Mouse (Mus musculus) myocyte (in vitro differentiated cells): ENCODE measurements around the gene Slc35d1.

ENCODE experiments used
- POLR2A ChIP-seq: IDR thresholded peaks from one replicate; pipeline ENCODE4 v1.6.1; 2011; ENCODE audit warnings: low read depth, mild to moderate bottlenecking, control low read depth, moderate library complexity; ENCODE audit not compliant: insufficient read length
- USF1 ChIP-seq: IDR thresholded peaks from one replicate; pipeline ENCODE4 v1.6.1; 2011; ENCODE audit warnings: low read depth, mild to moderate bottlenecking, control low read depth, moderate library complexity

DNA sequence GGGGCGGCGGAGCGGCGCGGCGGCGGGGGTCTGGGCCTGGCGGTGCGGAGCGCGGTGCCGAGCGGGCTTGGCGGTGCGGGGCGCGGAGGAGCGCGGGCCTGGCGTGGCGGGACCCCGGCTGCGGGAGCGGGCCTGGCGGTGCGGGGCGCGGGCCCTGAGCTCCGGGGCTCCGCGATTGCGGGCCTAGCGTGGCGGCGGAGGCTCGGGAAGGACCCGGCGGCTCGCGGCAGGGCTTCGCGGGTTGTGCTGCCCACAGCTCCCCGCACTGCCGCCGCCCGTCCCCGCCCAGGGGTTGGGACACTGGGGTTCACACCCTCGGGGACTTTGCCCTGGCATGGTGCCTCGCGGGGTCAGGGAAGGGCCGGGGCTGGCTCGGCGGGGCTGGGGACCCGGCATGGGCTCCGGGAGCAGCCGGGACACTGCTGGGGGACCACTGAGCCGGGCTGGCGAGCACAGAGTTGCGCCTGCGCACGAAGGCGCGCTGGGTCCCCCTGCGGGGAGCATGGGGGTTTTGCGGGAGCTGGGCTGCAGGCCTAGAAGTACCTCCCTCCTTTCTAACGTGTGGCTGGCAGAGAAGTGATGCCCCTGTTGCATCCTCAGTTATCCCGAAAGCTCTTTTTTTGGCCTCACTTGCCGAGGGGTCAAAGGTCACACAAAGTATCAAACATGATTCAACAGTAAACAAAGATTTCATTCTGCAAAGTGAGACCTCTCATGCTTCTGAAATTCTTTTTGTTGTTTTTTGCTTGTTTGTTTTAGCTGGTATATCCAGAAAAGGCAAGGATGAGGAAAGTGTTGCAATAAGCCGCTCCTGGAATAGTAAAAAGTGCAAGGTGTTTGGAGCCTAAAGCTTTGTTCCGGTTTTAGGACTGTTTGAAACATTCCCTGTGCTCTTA is at the start of gene Slc35d1:
- no peak for TF ChIP-seq USF1
- peak; percentile 58 for TF ChIP-seq POLR2A
